Mouse (Mus musculus) C2C12 (cell line): ENCODE measurements around the gene Cavin3.
"Not testable (repeated sequence)": the region's sequence is repeated elsewhere in the genome, so short reads cannot be mapped to it uniquely, and the experiment has no call there.

Experiments used
- MAX ChIP-seq: IDR thresholded peaks from one replicate; pipeline ENCODE4 v1.6.1; 2011; ENCODE audit warnings: mild to moderate bottlenecking, control low read depth
- USF1 ChIP-seq: IDR thresholded peaks from one replicate; pipeline ENCODE4 v1.6.1; 2011; ENCODE audit warnings: low read depth, mild to moderate bottlenecking, control low read depth, moderate library complexity

DNA sequence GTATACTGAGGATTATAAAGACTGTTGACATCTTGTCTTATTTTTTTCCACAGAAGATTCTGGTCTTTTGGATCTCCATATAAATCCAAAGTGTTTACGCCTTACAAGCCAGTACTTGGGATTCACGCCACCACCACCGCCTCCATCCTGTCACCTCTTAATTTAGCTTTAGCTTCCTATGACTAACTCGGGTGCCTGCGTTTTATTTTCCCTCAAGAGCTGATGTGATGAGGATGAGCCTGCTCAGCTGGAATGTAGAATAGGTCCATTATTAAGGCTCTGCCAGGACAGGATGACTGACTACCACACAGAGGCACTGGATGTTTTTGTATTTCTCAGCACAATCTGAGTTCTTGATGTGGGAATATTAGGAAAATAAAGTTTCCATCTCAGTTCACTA lies 16.6 kb downstream of the Cavin3 start:
- not testable (repeated sequence) for TF ChIP-seq USF1, MAX
